Mouse (Mus musculus) frontal cortex, adult (tissue): Measurements from ENCODE around the gene Ipmk.
A peak's percentile ranks its signal among the peaks of the same experiment; 100 is the strongest.
"Not testable (repeated sequence)": the region's sequence is repeated elsewhere in the genome, so short reads cannot be mapped to it uniquely, and the experiment has no call there.

Source experiments
- ATAC-seq: cut with Nextera tagmentation; 2 replicates; pipeline ENCODE4 v1.9.2; 2017; ENCODE audit warnings: mild to moderate bottlenecking, moderate library complexity, mixed read lengths; ENCODE audit not compliant: low TSS enrichment

The Ipmk gene

DNA sequence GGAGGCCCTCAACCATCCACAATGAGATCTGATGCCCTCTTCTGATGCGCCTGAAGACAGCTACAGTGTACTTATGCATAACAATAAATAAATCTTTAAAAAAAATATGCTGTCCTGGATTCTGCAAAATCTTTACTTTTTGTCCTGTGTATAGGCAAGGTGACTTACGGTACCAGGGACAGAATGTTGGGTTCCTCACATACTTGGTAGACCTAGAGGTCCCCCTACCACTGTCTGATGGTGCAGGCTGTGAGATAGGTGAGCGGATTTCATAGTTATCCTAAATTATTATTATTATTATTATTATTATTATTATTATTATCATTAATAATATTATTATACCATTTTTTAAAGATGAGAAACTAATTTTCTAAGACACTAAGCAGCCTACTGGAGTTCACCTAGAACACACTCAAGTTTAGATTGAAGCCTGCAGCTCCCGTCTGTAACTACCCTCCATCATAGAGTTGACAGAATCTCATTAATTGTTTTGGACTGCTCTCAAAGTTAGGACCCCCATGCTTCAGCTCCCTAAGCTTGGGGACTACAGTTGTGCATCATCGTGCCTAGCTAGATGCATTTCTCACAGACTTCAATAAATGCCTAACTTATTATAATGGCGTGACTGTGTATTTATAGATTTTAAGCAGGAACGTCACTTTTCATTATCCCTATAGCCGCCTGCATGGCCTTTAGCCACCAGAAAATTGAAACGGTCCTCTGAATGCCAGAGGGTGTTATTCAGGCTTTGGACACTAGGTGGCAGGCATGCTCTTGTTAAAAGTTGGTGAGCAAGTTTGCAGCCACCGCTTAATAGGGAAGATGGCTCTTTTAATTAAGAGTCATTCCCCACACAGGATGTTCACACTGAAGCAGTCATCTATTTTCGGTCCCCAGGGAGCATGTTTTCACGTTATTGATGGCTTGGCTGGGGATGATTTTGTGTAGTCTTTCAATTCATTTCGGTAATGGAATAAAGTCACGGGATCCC lies 74.8 kb downstream of the Ipmk start:
- ATAC-seq, result peak; percentile 79

DNA sequence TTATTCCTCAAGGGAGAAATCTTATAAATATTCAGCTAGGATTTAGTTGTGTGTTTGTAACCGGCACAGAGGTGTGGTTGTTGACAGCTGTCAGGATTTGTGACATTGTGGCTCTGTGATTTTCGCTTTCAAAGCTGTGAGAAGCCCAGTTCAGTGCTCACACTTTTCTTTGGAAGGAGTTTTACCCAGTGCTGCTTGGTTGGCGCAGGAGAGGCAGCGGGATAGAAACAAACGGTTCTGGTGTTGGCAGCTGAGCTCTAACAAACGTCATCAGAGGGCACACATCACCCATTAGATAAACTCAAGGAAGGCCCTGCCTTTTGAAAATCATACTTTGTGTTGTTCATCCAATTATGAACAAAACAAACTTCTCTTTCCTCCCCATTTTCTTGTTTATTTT lies 79.2 kb downstream of the Ipmk start:
- ATAC-seq, result no peak

DNA sequence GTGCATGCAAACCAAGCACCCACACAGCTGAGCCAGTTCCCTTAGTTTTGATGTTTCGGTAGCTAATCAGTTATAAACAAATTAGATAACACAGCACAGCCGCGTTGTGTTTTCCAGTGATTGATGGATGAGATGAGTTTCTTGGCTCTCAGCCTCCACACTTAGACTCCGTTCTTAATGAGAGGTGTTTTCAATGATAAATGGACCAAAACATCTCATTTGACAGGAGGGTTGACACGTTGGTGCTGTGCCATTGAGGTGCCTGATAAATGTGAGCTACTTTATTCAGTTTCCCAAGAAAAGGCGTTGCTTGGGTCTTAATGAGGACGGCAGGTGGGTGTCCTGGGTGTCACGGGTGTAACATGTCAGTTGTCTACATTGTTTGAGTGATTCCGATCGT lies 79.8 kb downstream of the Ipmk start:
- ATAC-seq, result no peak

DNA sequence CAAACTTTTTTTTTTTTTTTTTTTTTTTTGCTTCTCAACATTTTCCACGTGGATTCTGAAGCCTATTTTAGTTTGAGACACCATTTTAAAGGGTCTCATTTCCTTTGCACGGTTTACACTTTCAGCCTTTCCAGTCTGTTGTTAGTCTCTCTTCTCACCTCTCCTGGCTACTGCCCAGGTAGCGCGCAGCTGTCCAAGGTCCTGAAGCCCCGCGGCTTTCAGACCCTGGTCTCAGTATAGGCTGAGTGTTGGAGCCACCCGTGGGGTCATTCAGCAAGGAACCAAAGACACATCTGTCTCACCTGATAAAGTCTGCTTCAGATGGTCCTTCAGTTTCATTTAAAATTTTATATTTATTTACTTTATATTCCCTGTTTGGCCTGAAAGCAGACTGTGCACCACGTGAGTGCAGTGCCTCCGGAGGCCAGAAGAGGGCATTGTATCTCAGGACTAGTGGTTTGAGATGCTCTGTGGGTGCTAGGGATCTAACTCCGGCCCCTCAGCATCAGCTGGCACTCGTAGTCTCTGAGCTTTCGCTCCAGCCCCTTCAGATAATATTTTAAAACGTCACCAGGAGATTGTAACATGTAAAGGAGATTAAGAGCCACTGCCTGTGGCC lies 80.8 kb downstream of the Ipmk start:
- no peak for ATAC-seq

DNA sequence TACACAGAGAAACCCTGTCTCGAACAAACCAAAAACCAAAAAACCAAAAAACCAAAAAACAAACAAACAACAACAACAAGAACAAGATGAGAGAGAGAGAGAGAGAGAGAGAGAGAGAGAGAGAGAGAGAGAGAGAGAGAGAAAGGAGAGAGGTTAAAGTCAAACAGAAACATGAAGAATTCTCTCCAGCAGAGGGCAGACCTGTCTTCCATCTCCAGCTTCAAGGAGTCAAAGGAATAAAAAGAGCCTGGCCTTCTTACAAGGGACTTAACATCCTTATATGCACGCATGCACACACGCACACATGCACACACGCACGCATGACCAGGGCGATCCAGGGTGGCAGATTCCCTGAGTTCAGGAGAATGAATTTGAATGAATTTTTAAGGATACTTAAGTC lies 83.1 kb downstream of the Ipmk start:
- ATAC-seq, result peak; percentile 65; the same call in 1 of the 2 replicates

DNA sequence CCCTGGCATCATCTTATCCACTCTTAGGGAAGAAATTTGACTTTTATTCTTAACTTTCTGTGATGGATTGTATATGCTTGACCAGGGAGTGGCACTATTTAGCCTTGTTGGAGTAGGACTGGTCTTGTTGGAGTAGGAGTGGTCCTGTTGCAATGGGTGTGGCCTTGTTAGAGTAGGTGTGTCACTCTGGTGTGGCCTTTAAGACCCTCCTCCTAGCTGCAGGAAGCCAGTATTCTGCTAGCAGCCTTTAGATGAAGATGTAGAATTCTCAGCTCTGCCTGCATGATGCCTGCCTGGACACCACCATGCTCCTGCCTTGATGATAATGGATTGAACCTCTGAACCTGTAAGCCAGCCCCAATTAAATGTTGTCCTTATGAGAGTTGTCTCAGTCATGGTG lies 95.5 kb downstream of the Ipmk start:
- no peak for ATAC-seq

DNA sequence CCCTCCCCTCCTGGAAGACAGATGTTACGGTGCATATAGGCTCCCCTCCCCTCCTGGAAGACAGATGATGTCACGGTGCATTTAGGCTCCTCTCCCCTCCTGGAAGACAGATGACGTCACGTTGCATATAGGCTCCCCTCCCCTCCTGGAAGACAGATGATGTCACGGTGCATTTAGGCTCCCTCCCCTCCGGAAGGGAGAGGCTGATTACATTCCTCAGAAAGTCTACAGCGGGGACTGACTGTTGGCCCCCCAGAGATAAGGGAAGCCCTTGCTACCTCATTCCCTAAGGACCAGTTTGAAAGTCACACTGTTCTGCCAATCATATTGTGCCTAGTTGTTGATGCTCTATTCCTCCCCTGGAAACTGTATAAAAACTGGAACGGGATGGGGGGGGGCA lies 100.1 kb downstream of the Ipmk start:
- ATAC-seq, result no peak

DNA sequence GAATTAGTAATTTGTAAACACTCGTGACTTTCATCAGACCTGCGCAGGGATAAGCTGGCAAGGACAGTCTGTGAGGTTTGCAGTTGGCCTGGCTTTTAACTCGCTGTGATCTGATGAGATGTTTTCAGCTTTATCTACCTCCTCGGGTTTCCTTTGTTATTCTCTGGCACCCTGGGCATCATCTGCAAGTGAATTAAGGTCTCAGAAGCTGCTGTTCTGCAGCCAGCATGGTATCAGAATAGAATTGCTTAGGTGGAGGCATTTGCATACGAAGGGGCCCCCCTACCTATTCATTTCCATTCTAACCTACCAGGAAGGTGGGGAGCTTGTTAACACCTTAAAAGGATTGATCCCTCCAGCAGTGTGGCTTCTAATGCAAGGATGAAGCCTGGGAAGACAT lies 100.7 kb downstream of the Ipmk start:
- ATAC-seq, result no peak

DNA sequence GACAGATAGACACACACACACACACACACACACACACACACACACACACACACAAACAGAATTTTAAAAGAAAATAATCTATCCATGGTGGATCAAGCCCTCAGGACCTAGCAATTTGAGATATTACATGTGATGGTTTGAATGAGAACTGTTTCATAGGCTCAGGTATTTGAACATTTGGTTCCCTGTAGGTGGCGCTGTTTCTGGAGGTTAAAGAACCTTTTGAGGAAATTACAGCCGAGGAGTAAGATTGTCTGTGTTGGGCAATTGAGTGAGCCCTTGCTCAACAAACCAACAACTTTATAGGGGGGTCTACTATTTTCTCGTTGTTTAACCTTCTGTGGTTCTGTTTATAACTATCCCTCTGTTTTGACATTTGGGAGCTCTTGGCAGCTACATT lies 107.8 kb downstream of the Ipmk start:
- no peak for ATAC-seq

DNA sequence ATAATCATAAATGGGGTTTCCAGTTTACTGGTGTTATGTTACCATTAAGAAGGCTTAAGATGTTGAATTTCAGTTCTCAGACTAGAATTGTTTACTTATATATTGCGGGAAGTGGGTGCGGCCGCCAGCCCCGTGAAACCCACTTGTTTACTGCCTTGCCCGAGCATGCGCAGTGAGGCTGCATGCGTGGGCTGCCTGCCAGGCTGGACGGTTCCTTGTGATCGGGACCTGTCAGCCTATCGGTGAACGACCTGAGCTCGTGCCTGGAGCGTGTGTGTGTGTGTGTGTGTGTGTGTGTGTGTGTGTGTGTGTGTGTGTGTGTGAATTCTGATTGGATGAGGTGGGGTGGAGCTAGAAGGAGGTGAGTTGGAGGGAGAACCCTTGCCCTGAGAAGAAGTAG lies 114.8 kb downstream of the Ipmk start:
- not testable (repeated sequence) for ATAC-seq

DNA sequence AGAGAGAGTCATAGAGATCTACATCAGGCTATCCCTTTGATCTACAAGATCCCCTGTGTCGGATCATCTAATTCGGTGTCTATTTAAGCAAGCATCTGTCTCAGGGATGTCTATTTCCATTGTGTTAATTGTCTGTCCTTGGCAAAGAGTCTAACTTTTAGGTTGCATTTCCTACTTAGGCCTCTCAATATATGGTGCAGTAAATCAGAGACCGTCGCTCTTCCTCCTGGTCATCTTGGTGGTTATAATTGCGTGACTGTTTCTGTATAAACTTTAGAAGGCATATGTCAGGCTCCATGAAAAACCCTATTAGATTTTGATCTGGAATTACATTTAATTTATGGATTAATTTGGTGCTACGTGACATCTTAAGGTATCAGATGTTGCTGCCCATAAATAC lies 116.9 kb downstream of the Ipmk start:
- ATAC-seq, result no peak

DNA sequence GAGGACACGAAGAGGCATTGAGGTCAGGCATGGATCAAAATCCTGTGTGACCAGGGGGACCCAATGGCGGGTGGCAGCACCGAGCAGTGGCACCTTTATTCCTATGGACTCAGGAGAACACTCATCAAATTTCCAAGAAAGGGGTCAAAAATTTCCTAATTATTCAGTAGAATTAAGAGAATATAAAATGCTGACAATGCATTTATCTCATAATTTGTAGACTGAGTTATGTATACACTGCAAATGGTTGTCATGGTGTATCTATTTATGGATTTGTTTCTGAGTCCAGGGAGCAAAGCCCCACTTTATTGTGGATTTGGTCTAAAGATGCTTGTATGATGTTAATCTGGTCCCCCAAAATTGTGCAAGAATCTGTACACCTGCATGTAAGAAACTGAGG lies 120.8 kb downstream of the Ipmk start:
- no peak for ATAC-seq

DNA sequence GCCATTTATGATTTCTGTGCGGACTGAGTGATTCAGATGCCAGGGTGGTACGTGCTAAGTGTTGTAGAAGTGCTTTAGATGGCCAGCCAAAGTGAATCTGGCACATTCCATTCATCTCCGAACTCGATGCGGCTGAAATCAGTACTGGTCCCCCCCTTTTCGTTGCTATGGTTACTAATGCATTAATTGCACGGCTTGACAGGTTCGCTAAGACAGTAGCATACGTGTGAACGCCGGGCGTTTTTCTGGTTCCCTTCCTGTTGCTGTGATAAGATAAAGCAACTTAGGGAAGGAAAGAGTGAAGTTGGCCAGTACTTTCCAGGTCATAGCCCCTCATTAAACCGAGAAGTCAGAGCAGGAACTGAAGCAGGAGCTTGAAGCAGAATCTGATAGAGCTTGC lies 122.2 kb downstream of the Ipmk start:
- no peak for ATAC-seq

DNA sequence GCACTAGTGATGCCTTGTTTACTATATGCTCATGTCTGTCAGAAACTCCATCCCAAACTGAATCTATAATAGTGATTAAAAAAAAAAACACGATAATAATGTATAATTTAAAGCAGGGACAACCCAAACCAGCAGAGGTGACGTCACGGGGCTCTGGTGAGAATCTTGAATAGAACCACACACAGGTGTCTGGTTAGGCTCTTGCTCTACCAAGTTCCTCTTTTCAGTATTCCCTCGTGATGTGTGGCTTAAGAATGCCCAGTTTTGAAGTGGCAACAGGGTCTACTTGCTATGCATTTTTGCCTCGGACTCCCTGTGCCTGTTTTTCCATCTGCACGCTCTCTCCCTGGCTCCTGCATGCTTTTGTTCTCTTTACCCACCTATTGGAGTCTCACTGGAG lies 124.5 kb downstream of the Ipmk start:
- ATAC-seq, result no peak

DNA sequence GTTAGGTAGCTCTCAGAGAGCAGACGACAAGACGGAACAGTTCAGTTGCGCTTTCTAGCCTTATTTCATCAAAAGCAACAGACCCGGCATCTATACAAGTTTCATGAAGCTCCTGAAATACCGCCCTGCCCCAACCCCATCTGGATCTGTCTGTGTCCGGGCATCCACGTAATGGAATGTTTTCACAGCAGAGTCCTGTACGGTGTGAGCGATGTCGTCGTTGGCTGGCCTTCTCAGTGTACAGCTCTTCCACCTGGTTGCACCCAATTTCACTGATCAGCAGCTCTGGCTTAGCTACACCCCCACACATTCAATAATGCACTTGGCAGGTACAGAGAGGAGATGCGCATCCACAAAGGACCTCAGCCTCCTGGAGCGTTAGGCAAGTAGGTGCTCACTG lies 126.0 kb downstream of the Ipmk start:
- no peak for ATAC-seq

DNA sequence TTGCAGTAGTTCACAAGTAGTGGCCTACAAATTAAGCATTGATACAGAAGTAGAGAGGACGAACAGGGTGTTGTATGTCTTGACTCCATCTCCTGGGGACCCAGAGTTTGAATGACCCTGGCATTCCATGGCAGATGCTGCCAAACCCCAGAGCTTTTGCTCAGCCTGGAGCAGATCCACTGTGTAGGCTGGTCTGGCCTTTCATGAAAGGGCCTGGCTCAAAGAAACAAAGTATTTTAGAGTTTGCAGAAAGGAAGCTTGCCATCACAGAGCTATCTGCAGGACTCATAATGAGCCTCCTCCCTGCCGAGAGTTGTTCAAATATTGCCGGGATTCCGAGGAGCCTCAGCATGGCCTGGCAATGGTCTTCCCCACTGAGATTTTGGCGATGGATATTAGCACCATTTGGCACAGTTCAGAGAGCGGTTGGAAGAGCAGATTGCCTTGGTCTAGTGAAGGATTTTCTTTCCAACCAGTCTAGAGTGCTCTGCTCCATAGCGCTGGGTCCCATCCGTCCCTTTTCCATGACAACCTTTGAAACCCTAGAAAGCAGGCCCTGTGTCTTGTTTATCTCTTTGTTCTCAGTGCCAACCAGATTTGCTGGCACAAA lies 129.0 kb downstream of the Ipmk start:
- no peak for ATAC-seq

DNA sequence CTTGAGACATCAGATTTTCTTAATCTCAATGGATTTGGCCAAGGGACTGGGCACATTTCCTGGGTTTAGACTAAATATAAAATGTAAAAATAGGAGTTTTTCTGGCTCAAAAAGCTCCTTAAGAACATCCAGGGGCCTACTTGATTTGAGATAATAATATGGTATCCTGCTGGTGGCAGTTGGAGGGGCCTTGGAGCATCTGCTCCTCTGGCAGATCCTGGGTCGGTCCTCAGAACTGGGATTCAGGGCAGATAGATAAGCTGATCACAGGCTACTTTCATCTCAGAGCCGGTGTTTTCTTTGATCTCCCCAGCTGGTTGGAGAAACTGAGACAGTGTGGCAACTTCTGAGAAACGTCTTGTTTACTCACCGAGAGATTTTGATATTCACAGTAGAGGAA lies 129.6 kb downstream of the Ipmk start:
- no peak for ATAC-seq

DNA sequence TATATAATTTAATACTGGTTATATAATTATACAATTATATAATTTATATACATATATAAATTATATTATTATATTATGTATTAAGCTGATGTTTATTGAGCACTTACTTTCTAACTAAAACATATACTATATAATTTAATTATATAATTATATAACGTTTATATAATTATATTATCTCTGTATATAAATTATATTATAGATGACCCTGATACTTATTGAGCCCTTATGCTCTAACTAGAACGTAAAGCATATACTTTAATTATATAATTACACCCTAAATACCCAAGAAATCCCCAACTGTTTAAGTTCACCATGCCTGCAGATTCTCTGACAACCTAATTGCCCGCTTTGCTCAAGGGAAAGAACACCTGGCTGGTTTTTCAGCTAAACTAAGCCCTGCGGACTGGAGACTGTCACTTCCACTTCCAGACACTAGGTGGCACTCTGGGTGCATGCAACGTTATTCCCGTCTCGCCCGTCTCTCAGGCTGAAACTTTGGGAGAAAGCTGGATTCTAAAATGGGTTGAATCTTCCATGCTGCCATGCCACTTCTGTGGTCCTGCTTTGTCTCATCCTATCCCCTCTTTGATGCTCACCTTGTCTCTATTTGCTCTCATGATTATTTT lies 132.2 kb downstream of the Ipmk start:
- ATAC-seq, result peak; percentile 94
